Mouse (Mus musculus) thymus, adult 2 months (tissue): Measurements from ENCODE around the gene Gm266. TPM values are rescaled to one million over a fixed set of nuclear protein-coding genes. Genes with fewer than 3 reads are reported as not detected.

ENCODE experiments used
- DNase-seq: peaks from one replicate; pipeline ENCODE4 v3.0.0; 2021
- H3K27ac ChIP-seq: fragments of 200-500 bp; 2 replicates; pipeline ENCODE4 v1.5.1; 2012; ENCODE audit warnings: low read length, control low read depth; ENCODE audit not compliant: control insufficient read depth, insufficient read depth
- H3K27me3 ChIP-seq: fragments of 200-500 bp; 2 replicates; pipeline ENCODE4 v1.6.1; 2012; ENCODE audit warnings: mild to moderate bottlenecking, low read length, moderate library complexity, mixed read lengths; ENCODE audit not compliant: control insufficient read depth, insufficient read depth
- H3K36me3 ChIP-seq: fragments of 200-500 bp; 2 replicates; pipeline ENCODE4 v1.6.1; 2012; ENCODE audit warnings: mild to moderate bottlenecking, low read length, moderate library complexity; ENCODE audit not compliant: control insufficient read depth, insufficient read depth
- H3K4me1 ChIP-seq: fragments of 200-500 bp; replicated peaks from 2 replicates; pipeline ENCODE4 v1.6.1; 2012; ENCODE audit warnings: low read length; ENCODE audit not compliant: control insufficient read depth, insufficient read depth
- H3K4me3 ChIP-seq: fragments of 200-500 bp; 2 replicates; pipeline ENCODE4 v1.5.1; 2012; ENCODE audit warnings: mild to moderate bottlenecking, low read length, control low read depth, moderate library complexity; ENCODE audit not compliant: control insufficient read depth, insufficient read depth
- CTCF ChIP-seq: fragments of 200-500 bp; IDR thresholded peaks from 2 replicates; pipeline ENCODE4 v1.5.1; 2012; ENCODE audit warnings: mild to moderate bottlenecking, control low read depth, low read length, moderate library complexity, borderline replicate concordance; ENCODE audit not compliant: control insufficient read depth, poor library complexity, insufficient read depth; ENCODE audit errors: extremely low read depth
- POLR2A ChIP-seq: fragments of 200-500 bp; IDR thresholded peaks from 2 replicates; pipeline ENCODE4 v1.6.1; 2012; ENCODE audit warnings: mild to moderate bottlenecking, low read length, control low read depth, moderate library complexity; ENCODE audit not compliant: control insufficient read depth, poor library complexity, insufficient read depth; ENCODE audit errors: extremely low read depth
- WGBS: fragments of 180-500 bp; shearing (Covaris S2); methylation state at CpG from one replicate; pipeline ENCODE4 v1.1.7; 2018; 5-methylcytosine and 5-hydroxymethylcytosine counted together
- polyA plus RNA-seq: library from polyadenylated mRNA; depleted of rRNA; stranded (reverse); fragments of >200 nt; gene quantifications from 2 replicates; pipeline ENCODE4 v1.2.3, GENCODE M21; 2012

The Gm266 gene
- polyA plus RNA-seq, 1 experiment: 1.4 TPM

- Histone ChIP-seq H3K36me3 (no peaks in the 10 kb centered on the region), H3K4me1 (no peaks in the 10 kb centered on the region), H3K4me3 (0 out of 2 replicates have a peak overlapping the region, but pooled peaks have one; percentile 9), H3K27ac (no peak overlapping the region), H3K27me3 (peaks cover 3% of the 10 kb centered on the region; the same call in 1 of the 2 replicates)
- 56% methylated on average over 15 of the region's 15 CpGs for WGBS
- no peak for DNase-seq
- TF ChIP-seq POLR2A (no peak), CTCF (no peak)
Observed at GRCm38 (mm10) chr12:111443011-111443870, 42.4 kb downstream of the Gm266 start.

GRCm38 (mm10) chr12:111442309-111443010, 43.2 kb downstream of the Gm266 start, which contains the start of gene Tnfaip2:
TSS of gene Tnfaip2 (plus strand) at chr12:111442469.
- TF ChIP-seq POLR2A: no peak
- no peak for TF ChIP-seq CTCF
- no peaks in the 10 kb centered on the region for H3K4me1 ChIP-seq
- WGBS: 3% methylated on average over 48 of the region's 48 CpGs
- no peaks in the 10 kb centered on the region for H3K36me3 ChIP-seq
- H3K27ac ChIP-seq: no peak within 1 kb of the TSS
- H3K4me3 ChIP-seq: peak within 1 kb of the TSS; percentile 9; the same call in 1 of the 2 replicates
- peaks cover 3% of the 10 kb centered on the region; the same call in 1 of the 2 replicates for H3K27me3 ChIP-seq
- no peak for DNase-seq

GRCm38 (mm10) chr12:111441523-111441922, 44.1 kb downstream of the Gm266 start:
- Histone ChIP-seq H3K27me3 (peaks cover 3% of the 10 kb centered on the region; the same call in 1 of the 2 replicates), H3K36me3 (no peaks in the 10 kb centered on the region), H3K4me3 (no peak overlapping the region), H3K27ac (no peak overlapping the region), H3K4me1 (no peaks in the 10 kb centered on the region)
- no peak for TF ChIP-seq POLR2A
- no peak for TF ChIP-seq CTCF
- WGBS: 61% methylated on average over 3 of the region's 3 CpGs
- no peak for DNase-seq

GRCm38 (mm10) chr12:111440701-111441373, 44.8 kb downstream of the Gm266 start:
- DNase-seq: no peak
- H3K4me1 ChIP-seq: no peaks in the 10 kb centered on the region
- no peak for TF ChIP-seq POLR2A
- TF ChIP-seq CTCF: no peak
- H3K27me3 ChIP-seq: peaks cover 3% of the 10 kb centered on the region; the same call in 1 of the 2 replicates
- no peak overlapping the region for H3K27ac ChIP-seq
- WGBS: 96% methylated on average over 9 of the region's 9 CpGs
- H3K36me3 ChIP-seq: no peaks in the 10 kb centered on the region
- no peak overlapping the region for H3K4me3 ChIP-seq

GRCm38 (mm10) chr12:111438850-111439249, 46.8 kb downstream of the Gm266 start:
- H3K27me3 ChIP-seq: no peaks in the 10 kb centered on the region; the same call in 1 of the 2 replicates
- 93% methylated on average over 6 of the region's 6 CpGs for WGBS
- no peak overlapping the region for H3K27ac ChIP-seq
- no peak for DNase-seq
- no peaks in the 10 kb centered on the region for H3K4me1 ChIP-seq
- TF ChIP-seq POLR2A (no peak), CTCF (no peak)
- no peak overlapping the region for H3K4me3 ChIP-seq
- H3K36me3 ChIP-seq: no peaks in the 10 kb centered on the region

- WGBS: 11% methylated on average over 5 of the region's 5 CpGs
- no peak for DNase-seq
- H3K4me1 ChIP-seq: no peaks in the 10 kb centered on the region
- TF ChIP-seq CTCF (no peak), POLR2A (no peak)
- no peak overlapping the region for H3K4me3 ChIP-seq
- no peak overlapping the region; the same call in 1 of the 2 replicates for H3K27ac ChIP-seq
- H3K27me3 ChIP-seq: no peaks in the 10 kb centered on the region
- no peaks in the 10 kb centered on the region for H3K36me3 ChIP-seq
Observed at GRCm38 (mm10) chr12:111437222-111437900, 48.3 kb downstream of the Gm266 start.
